Mouse (Mus musculus) hindbrain, embryonic 14.5 days (tissue): Measurements from ENCODE around the gene Frmd4a. TPM values are rescaled to one million over a fixed set of nuclear protein-coding genes. Genes with fewer than 3 reads are reported as not detected.

Experiments used
- ATAC-seq: fragments of 200-750 bp; cut with Nextera tagmentation; 2 replicates; pipeline ENCODE4 v1.8.0; 2017; ENCODE audit warnings: moderate number of reproducible peaks, mild to moderate bottlenecking, moderate TSS enrichment, moderate library complexity; ENCODE audit not compliant: low FRiP score
- DNase-seq: peaks from one replicate; pipeline ENCODE4 v3.0.0-alpha.2; 2015; ENCODE audit warnings: low spot score
- H3K27ac ChIP-seq: fragments of 300-500 bp; sonication (generic); 2 replicates; pipeline ENCODE4 v1.5.1; 2014; ENCODE audit warnings: mild to moderate bottlenecking, moderate library complexity
- H3K27me3 ChIP-seq: fragments of 300-500 bp; sonication (generic); 2 replicates; pipeline ENCODE4 v1.6.1; 2014; ENCODE audit warnings: mild to moderate bottlenecking, low read length, mixed read lengths; ENCODE audit not compliant: control insufficient read depth, insufficient read depth
- H3K36me3 ChIP-seq: fragments of 300-500 bp; sonication (generic); replicated peaks from 2 replicates; pipeline ENCODE4 v1.6.1; 2014; ENCODE audit not compliant: control insufficient read depth, insufficient read depth
- H3K4me1 ChIP-seq: fragments of 300-500 bp; sonication (generic); replicated peaks from 2 replicates; pipeline ENCODE4 v1.6.1; 2014; ENCODE audit warnings: antibody characterized with exemption, low read length, mixed read lengths; ENCODE audit not compliant: control insufficient read depth, insufficient read depth
- H3K4me2 ChIP-seq: fragments of 300-500 bp; sonication (generic); replicated peaks from 2 replicates; pipeline ENCODE4 v1.6.1; 2014; ENCODE audit warnings: mild to moderate bottlenecking, moderate library complexity
- H3K4me3 ChIP-seq: fragments of 300-500 bp; sonication (generic); replicated peaks from 2 replicates; pipeline ENCODE4 v1.5.1; 2014; ENCODE audit warnings: mild to moderate bottlenecking, low read length
- H3K9ac ChIP-seq: fragments of 300-500 bp; sonication (generic); 2 replicates; pipeline ENCODE4 v1.6.1; 2014
- H3K9me3 ChIP-seq: fragments of 300-500 bp; sonication (generic); 2 replicates; pipeline ENCODE4 v1.6.1; 2016; ENCODE audit warnings: low read length; ENCODE audit not compliant: control insufficient read depth
- WGBS: fragments of 180-500 bp; shearing (Covaris S2); extraction: QIAGEN DNeasy Blood & Tissue Kit; methylation state at CpG from one replicate; pipeline ENCODE4 v1.1.7; 2014; 5-methylcytosine and 5-hydroxymethylcytosine counted together
- polyA plus RNA-seq: library from polyadenylated mRNA; unstranded; fragments of >200 nt; fragmentation: Nextera tagmentation; extraction: Ambion mirVana; gene quantifications from 2 replicates; pipeline ENCODE4 v1.2.1, GENCODE M21; 2014

Gene Frmd4a
- polyA plus RNA-seq, 1 experiment from 2014 or later, result 56.9 TPM

DNA sequence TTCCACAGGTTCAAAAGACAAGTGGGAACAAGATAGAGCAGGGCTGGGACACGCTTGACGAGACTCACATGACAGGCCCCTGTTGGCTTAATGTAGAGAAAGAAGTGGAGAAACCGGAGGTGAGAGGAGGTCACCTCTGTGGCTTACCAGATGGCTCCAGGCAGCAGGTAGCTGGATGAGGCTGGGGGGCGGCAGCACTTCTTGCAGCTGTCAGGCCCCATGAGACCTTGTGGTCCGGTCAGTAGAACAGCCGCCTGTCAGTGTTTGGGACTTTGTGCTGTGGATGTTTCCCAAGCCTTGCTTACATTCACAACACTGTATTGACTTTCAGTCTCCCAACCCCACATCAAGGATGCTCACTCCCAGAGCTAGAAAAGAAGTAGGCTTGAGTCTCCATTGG is 515.4 kb downstream of the Frmd4a start:
- Histone ChIP-seq H3K4me1 (0 out of 2 replicates have a peak, but pooled peaks cover 4% of the 10 kb centered on the region), H3K4me2 (no peak overlapping the region), H3K9me3 (no peaks in the 10 kb centered on the region), H3K4me3 (no peak overlapping the region), H3K36me3 (peaks cover 61% of the 10 kb centered on the region), H3K27ac (no peak overlapping the region), H3K27me3 (no peaks in the 10 kb centered on the region), H3K9ac (no peak overlapping the region)
- DNase-seq (no peak), ATAC-seq (no peak)
- 90% methylated on average over 6 of the region's 6 CpGs for WGBS

GRCm38 (mm10) chr2:4535187-4535864 is 517.8 kb downstream of the Frmd4a start:
- WGBS, result 94% methylated on average over 9 of the region's 9 CpGs
- no peak overlapping the region for H3K9ac ChIP-seq
- ATAC-seq (no peak), DNase-seq (no peak)
- no peaks in the 10 kb centered on the region for H3K9me3 ChIP-seq
- no peaks in the 10 kb centered on the region for H3K4me1 ChIP-seq
- no peak overlapping the region for H3K27ac ChIP-seq
- H3K4me2 ChIP-seq, result no peak overlapping the region
- no peak overlapping the region for H3K4me3 ChIP-seq
- H3K36me3 ChIP-seq, result peaks cover 81% of the 10 kb centered on the region
- no peaks in the 10 kb centered on the region for H3K27me3 ChIP-seq

GRCm38 (mm10) chr2:4541330-4541729 is 523.8 kb downstream of the Frmd4a start:
- 49% methylated on average over 4 of the region's 4 CpGs for WGBS
- Histone ChIP-seq H3K27me3 (no peaks in the 10 kb centered on the region), H3K27ac (0 out of 2 replicates have a peak overlapping the region, but pooled peaks have one; percentile 10), H3K4me2 (no peak overlapping the region), H3K9ac (no peak overlapping the region), H3K4me3 (no peak overlapping the region), H3K9me3 (no peaks in the 10 kb centered on the region), H3K4me1 (peaks cover 34% of the 10 kb centered on the region), H3K36me3 (peaks cover 50% of the 10 kb centered on the region)
- ATAC-seq, result no peak
- no peak for DNase-seq

DNA sequence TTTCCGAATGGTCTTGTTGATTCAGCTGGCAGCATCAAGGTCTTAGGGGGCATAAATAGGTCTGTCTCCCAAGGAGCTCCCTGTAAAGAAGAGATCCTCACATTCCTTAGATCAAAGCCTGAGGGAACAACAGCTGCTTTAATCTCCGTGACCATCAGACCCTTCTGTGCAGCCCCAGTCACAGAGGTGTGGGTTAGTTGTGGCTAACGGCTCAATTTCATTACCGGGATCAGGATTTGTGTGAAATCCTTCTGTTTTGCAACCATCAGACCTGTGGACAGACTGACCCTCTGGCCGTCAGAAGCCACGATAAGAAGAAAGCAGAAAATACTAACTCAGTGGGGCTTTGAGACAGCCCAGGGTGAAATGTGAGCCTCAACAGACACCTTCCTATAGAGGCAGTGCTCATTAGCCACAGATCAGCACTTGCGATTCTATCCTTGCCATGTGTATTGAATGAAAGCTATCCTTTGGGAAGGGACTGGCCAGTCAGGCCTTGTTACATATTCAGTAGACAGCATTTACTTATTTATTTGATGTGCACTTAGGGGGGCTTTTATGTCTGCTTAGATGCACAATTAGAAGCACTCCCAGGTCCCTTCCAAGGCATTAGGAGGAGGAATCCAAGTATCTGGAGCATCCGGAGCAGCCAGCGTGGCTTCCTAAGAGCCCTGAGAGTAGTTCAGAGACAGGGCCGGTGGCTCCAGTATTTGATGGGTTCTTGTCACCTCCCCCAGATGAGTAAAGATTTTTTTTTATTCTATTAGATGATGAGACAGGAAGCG is 524.5 kb downstream of the Frmd4a start:
- no peaks in the 10 kb centered on the region for H3K27me3 ChIP-seq
- peak overlapping the region; percentile 2 for H3K27ac ChIP-seq
- peaks cover 34% of the 10 kb centered on the region for H3K4me1 ChIP-seq
- 22% methylated on average over 11 of the region's 11 CpGs for WGBS
- no peak overlapping the region for H3K4me2 ChIP-seq
- DNase-seq (peak; percentile 45), ATAC-seq (peak; percentile 38; the same call in 1 of the 2 replicates)
- peaks cover 43% of the 10 kb centered on the region for H3K36me3 ChIP-seq
- H3K9me3 ChIP-seq, result no peaks in the 10 kb centered on the region
- peak overlapping the region; percentile 8; the same call in 1 of the 2 replicates for H3K9ac ChIP-seq
- no peak overlapping the region for H3K4me3 ChIP-seq

- ATAC-seq (peak; percentile 25), DNase-seq (no peak)
- H3K9ac ChIP-seq, result no peak overlapping the region
- H3K9me3 ChIP-seq, result no peaks in the 10 kb centered on the region
- peak overlapping the region; percentile 2 for H3K27ac ChIP-seq
- no peak overlapping the region for H3K4me2 ChIP-seq
- WGBS, result 28% methylated on average over 11 of the region's 11 CpGs
- H3K4me3 ChIP-seq, result no peak overlapping the region
- H3K4me1 ChIP-seq, result peaks cover 34% of the 10 kb centered on the region
- no peaks in the 10 kb centered on the region for H3K27me3 ChIP-seq
- H3K36me3 ChIP-seq, result peaks cover 35% of the 10 kb centered on the region
These were observed 525.3 kb downstream of the Frmd4a start for GRCm38 (mm10) chr2:4542629-4543416.

DNA sequence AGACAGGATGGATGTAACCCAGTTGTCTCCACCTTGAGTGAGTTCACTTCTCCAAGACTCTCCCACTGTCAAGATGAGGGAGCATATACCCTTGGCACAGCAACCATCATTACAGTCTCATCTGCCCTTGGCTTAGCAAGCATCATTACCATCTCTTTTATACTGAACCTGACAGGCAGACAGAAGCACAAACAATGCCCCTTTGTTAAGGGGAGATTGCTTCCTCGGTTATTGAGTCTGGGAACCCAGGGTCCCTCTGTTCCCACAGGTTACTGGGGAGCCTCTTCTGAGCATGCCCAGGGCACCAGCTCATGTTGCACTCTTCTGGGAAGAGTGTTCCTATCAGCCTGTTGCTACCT is 525.9 kb downstream of the Frmd4a start:
- DNase-seq (no peak), ATAC-seq (peak; percentile 15; the same call in 1 of the 2 replicates)
- H3K27me3 ChIP-seq, result no peaks in the 10 kb centered on the region
- no peak overlapping the region for H3K4me2 ChIP-seq
- H3K4me3 ChIP-seq, result no peak overlapping the region
- peak overlapping the region; percentile 2 for H3K27ac ChIP-seq
- H3K9me3 ChIP-seq, result no peaks in the 10 kb centered on the region
- peaks cover 31% of the 10 kb centered on the region for H3K36me3 ChIP-seq
- peaks cover 34% of the 10 kb centered on the region for H3K4me1 ChIP-seq
- WGBS, result 7% methylated on average over 1 of the region's 1 CpGs
- no peak overlapping the region for H3K9ac ChIP-seq

DNA sequence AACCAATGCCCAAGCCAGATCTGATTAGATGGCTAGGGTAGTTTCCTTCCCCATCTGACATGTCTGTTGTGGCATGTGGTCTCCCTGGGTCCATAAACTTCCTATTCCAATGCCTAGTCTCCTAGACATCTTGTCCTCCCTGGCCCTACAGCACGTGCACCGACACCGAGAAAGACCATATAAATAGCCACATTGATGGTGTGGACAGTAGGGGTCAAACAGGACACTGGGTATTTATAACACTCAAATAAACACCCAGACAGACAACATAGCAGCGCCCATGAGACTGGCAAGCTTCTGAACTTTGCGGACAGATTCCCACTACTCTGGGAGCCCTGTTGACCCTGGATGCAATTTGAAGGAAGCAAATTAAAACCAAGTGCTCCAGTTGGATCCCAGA is 526.8 kb downstream of the Frmd4a start:
- no peak overlapping the region for H3K27ac ChIP-seq
- no peak overlapping the region for H3K9ac ChIP-seq
- H3K36me3 ChIP-seq, result peaks cover 32% of the 10 kb centered on the region; the same call in 1 of the 2 replicates
- H3K9me3 ChIP-seq, result no peaks in the 10 kb centered on the region
- H3K4me3 ChIP-seq, result no peak overlapping the region
- H3K27me3 ChIP-seq, result no peaks in the 10 kb centered on the region
- no peak for DNase-seq
- peaks cover 34% of the 10 kb centered on the region for H3K4me1 ChIP-seq
- ATAC-seq, result no peak
- WGBS, result 70% methylated on average over 5 of the region's 5 CpGs
- no peak overlapping the region for H3K4me2 ChIP-seq

- Histone ChIP-seq H3K9ac (no peak overlapping the region), H3K4me2 (no peak overlapping the region), H3K4me1 (peaks cover 34% of the 10 kb centered on the region), H3K27ac (no peak overlapping the region), H3K27me3 (no peaks in the 10 kb centered on the region), H3K9me3 (no peaks in the 10 kb centered on the region), H3K36me3 (peaks cover 27% of the 10 kb centered on the region; the same call in 1 of the 2 replicates), H3K4me3 (no peak overlapping the region)
- WGBS, result 86% methylated on average over 6 of the region's 6 CpGs
- ATAC-seq (no peak), DNase-seq (no peak)
These were observed 527.7 kb downstream of the Frmd4a start for GRCm38 (mm10) chr2:4545261-4545660.
